Mouse (Mus musculus) frontal cortex, adult 2 months (tissue): Measurements from ENCODE around the gene Eftud2. TPM values are rescaled to one million over a fixed set of nuclear protein-coding genes. Genes with fewer than 3 reads are reported as not detected.

Experiments
- DNase-seq, 2 experiments: peaks; one replicate each; pipeline ENCODE4 v3.0.0; 2022; ENCODE audit warnings: low spot score in 1 of 2; ENCODE audit errors: extremely low spot score in 1 of 2
- polyA plus RNA-seq: library from polyadenylated mRNA; depleted of rRNA; stranded (reverse); fragments of >200 nt; gene quantifications from 2 replicates; pipeline ENCODE4 v1.2.3, GENCODE M21; 2012; rRNA removed

Gene Eftud2
- polyA plus RNA-seq = 82.0 and 85.4 TPM in 2 replicates

GRCm38 (mm10) chr11:102880585-102881313 lies at the start of gene Eftud2, which contains the start of gene Ccdc103:
Eftud2 (minus strand) TSS chr11:102880985.
Ccdc103 (plus strand) TSS chr11:102881204.
- DNase-seq = peak; percentile 89 to 97

GRCm38 (mm10) chr11:102925351-102925717 lies 44.5 kb upstream of the Eftud2 start:
- no peak for DNase-seq

DNA sequence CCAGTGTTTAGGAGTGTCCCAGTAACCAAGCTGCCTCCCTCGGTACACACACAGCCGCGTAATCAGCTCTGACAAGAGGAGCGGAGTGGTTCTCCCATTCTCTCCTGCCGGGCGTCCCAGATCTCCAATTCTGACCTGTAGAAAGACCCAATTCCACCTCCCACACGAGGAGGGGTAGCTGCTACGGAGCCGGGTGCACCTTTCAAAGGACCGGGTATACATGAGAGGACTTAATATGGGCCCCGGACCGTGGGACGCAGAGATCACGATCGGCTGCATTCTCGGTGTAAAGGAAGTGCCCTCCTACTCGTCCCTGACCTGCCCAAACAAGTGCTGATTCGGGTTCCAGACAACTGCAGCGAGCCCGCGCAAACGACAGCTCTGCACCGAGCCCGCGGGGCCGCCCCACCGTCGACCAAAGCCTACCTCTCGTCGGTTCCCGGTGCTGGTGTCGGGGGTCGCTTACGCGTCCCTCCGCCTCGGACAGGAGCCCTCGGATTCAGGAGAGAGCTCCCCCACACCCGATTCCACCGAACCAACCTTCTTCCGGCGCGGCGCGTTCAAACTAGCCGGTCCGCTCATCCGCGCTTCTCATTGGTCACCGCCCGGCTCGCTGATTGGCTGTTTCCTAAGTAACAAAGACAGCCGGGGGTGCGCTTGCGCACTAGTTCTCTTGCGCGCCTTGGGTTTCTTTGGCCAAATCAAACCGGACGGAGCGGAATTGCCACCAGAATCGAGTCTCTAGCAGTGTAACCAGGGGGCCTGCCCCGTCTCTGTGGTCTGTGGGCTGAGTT lies 44.0 kb upstream of the Eftud2 start, which contains the start of gene Kif18b:
Gene Kif18b (minus strand): TSS at position 568 of the 794 bp plus-strand sequence.
- peak; percentile 89 to 95 for DNase-seq

DNA sequence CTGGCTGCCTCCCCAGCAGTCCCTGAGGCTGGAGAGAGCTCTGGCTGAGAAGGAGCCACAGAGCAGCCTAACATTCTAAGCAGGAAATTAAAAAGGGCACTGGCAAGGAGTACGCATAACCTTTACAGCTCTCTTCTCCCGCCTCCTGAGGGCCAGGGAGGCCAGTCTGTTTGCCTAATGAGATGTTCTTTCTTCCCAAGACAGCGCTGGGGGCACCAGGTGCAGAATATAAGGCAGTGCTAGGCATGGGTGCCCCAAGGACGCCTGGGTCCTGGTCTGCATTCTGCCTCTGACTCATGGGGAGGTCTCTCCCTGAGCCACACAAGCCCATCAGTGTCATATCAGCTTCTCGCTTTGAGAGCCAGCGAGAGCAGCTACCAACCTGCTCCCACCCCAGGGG lies 40.7 kb upstream of the Eftud2 start:
- no peak for DNase-seq

DNA sequence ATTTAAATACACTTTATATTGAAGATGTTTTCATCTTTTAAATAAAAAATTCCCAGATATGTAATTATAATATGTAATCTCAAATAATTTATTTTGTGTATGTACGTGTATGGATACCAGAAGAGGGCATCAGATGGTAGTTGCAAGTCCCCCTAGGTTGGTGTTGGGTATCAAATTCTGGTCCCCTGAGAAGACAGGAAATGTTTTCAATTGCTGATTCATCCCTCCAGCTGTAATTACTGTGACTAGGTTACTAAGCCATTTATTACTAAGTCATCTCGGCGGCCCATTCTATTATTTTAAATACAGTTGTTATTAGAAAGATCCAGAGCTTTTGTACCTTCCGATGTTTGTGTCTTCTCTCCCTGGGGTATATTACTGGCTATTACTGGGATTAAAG lies 37.3 kb upstream of the Eftud2 start:
- DNase-seq = no peak

- no peak for DNase-seq
Measured at GRCm38 (mm10) chr11:102915380-102915779, 34.6 kb upstream of the Eftud2 start.

DNA sequence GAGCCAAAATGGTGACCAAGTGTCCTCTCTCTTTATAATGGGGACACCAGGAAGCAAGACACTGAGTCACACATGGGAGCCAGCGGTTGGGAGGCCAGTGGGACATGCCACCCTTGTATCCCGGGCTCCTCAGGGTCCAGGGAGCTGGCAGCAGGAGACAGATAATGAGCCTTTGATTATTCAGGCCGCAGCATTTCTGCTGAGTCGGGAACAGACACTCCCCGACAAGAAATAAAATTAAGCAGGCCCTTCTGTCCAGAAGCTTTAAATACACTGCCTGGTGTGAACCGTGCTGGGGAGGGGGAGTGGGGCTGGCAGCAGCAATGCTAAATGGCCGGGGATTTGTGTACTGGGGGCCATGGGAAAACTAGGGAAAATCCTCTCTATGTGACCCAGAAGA lies 30.6 kb upstream of the Eftud2 start:
- no peak for DNase-seq

DNA sequence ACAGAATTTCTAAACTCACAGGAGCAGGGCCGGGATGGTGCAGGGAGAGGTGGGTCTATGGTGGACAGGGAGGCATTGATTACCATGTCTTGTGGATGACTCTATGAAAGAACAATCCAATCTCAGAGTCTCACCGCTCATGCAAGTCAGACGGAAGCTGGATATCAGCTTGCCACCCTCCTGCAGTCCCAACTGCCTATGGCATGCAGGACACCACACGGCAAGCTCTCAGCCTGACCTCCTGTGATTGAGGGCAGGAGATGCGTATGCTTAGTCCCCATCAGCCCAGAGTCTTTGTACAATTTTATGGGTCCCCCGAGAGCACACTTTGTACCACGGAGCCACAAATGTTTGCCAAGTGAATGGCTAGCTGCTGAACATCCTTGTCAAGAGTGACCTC lies 22.9 kb upstream of the Eftud2 start:
- DNase-seq = no peak

DNA sequence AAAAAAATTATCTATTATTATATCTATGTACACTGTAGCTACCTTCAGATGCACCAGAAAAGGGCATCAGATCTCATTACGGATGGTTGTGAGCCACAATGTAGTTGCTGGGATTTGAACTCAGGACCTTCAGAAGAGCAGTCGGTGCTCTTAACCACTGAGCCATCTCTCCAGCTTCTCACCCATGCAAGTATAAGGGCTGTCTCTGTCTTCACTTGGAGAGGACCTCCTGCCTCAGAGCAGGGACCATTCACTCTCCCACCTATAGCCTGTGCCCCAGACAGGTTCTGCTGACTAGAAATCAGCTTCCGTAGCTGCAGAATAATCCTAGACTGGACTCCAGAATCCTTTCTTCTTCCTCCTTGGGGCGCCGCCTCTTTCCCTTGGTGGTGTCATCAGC lies 21.3 kb upstream of the Eftud2 start:
- DNase-seq = no peak

GRCm38 (mm10) chr11:102901199-102901598 lies 20.4 kb upstream of the Eftud2 start:
- DNase-seq = no peak

GRCm38 (mm10) chr11:102900763-102901162 lies 20.0 kb upstream of the Eftud2 start, which contains the start of gene Gfap:
Gfap (minus strand) TSS chr11:102900912.
- DNase-seq = peak; percentile 26 to 88

- peak in 1 of 2 experiments; percentile 28 for DNase-seq
Measured at GRCm38 (mm10) chr11:102898408-102898807, 17.6 kb upstream of the Eftud2 start.

DNA sequence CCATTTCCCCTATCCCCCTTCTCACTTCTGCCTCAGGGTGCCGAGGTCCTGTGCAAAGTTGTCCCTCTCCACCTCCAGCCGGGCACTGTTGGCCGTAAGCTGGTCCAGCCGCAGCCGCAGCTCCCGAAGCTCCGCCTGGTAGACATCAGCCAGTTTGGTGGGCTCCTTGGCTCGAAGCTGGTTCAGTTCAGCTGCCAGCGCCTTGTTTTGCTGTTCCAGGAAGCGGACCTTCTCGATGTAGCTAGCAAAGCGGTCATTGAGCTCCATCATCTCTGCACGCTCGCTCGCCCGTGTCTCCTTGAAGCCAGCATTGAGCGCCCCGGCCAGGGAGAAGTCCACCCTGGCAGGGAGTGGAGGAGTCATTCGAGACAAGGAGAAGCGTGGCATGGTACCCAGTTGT lies 15.9 kb upstream of the Eftud2 start:
- DNase-seq = no peak

GRCm38 (mm10) chr11:102895779-102896178 lies 15.0 kb upstream of the Eftud2 start:
- no peak for DNase-seq

DNA sequence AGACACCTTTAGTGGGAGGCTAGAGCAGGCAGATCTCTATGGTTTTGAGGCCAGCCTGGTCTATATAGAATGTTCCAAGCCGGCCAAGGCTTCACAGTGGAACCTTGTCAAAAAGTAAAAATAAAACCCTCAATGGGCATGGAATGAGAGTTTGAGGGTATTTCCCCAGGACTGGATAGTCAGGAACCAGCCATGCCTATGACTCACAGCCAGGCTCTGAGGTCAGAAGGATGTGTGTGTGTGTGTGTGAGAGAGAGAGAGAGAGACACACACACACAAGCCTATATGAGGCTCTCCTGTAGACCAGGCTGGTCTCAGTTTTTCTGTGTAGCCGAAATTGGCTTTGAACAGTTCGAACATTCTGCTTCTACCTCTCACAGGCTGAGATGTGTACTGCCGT lies 13.9 kb upstream of the Eftud2 start:
- no peak for DNase-seq

DNA sequence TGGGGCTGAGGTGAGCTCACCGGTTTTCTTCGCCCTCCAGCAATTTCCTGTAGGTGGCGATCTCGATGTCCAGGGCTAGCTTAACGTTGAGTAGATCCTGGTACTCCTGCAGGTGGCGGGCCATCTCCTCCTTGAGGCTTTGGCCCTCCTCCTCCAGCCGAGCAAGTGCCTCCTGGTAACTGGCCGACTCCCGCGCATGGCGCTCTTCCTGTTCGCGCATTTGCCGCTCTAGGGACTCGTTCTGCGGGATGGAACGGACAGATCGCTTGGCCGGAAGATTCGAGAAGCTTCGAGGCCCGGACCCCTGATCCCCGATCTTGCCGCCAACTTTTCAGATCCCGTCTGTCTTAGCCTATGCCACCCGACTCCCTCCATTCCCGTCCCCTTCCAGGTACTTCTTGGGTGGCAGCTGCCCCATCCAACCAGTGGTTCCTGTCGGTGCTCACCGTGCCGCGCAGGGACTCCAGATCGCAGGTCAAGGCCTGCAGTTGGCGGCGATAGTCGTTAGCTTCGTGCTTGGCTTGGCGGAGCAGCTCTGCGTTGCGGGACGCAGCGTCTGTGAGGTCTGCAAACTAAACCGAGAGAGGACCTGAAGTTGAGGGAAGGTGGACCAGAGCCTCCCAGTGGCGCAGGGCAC lies 12.3 kb upstream of the Eftud2 start:
- DNase-seq = no peak

- no peak for DNase-seq
Measured at GRCm38 (mm10) chr11:102890096-102890495, 9.3 kb upstream of the Eftud2 start.

DNA sequence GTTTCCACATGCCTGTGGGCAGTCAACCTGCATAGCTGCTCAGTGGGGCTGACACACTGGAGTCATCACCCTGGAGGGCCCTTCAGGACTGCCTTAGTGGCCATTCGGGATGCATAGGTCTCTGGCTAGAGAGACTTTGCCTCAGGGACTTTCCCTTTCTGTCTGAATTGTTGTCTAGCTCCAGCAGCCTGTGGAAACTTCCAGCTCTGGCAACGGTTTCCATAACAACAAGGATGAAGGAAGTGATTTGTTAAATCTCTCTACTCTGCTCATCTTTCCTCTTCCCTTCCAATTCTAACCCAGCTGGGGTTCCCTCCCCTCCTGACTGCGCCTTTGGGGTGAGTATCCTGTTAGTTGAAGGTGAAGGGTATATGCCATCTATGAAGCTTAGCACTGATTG lies 7.3 kb upstream of the Eftud2 start:
- peak; percentile 23 to 67 for DNase-seq

DNA sequence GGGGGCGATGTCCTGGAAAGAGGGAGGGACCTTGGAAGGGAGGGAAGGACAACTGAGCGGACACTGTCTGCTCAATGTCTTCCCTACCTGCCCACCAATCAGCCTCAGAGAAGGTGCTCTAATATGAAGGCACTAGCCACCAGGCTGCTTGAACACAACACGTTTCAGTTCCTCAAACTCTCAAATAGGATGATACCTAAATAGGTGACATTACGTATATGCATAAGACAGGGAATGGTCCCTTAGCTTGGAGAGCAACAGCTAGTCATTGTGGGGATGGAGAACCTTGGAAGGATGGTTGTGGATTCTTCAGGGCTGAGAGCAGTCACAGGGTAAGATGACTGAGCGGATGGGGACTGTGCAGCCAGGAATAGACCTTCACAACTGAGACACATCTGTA lies 6.6 kb upstream of the Eftud2 start:
- no peak for DNase-seq

DNA sequence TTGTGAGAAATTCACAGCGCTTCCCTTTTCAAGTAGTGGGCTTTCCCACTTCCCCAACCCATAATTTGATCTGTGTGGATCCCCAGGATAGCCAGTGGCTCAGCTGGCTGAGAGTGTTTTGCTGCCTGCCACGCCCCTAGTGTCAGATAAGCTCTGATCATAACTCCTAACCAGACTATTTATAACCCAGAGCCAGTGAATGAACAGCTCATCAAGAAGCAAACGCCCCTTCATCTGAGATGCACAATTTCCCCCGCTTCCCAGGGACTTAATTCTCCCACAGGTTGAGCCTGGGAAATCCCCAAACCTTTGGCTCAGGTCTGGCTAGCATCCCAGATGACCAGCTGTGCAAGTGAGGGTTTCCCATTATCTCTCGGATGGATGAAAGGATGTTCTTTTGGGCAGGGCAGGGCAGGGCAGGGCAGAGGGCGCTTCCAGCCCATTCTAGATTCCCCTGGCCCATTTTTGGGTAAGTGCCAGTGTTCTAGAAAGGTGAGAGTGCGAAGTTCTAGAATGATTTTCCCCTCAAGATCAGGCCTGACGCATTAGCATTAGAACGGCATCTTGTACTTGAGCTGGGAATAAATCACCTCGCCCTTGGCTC lies 3.9 kb upstream of the Eftud2 start, which contains the start of gene Fam187a:
Gene Fam187a (plus strand): TSS at position 554 of the 604 bp plus-strand sequence.
- DNase-seq = no peak
